Mouse (Mus musculus): ENCODE measurements around the gene Gfer. TPM values are rescaled to one million over a fixed set of nuclear protein-coding genes. Genes with fewer than 3 reads are reported as not detected.

Gfer gene
- polyA plus RNA-seq, 1 experiment from 2014 or later: 39.9 TPM

GRCm38 (mm10) chr17:24699473-24699872 lies 3.5 kb upstream of the Gfer start:
- Histone ChIP-seq H3K27me3 (no peaks in the 10 kb centered on the region; the same call in 1 of the 2 replicates), H3K4me3 (replicated peaks) (no peak overlapping the region), H3K27ac (no peak overlapping the region), H3K9me3 (no peaks in the 10 kb centered on the region), H3K36me3 (peaks cover 49% of the 10 kb centered on the region), H3K4me1 (replicated peaks) (peaks cover 20% of the 10 kb centered on the region), H3K9ac (replicated peaks) (no peak overlapping the region), H3K4me2 (replicated peaks) (no peak overlapping the region)
- ATAC-seq: no peak
- 85% methylated on average over 2 of the region's 2 CpGs for WGBS

- no peak for ATAC-seq
- Histone ChIP-seq H3K36me3 (peaks cover 42% of the 10 kb centered on the region), H3K9me3 (no peaks in the 10 kb centered on the region), H3K27ac (no peak overlapping the region), H3K4me2 (replicated peaks) (no peak overlapping the region), H3K9ac (replicated peaks) (0 out of 2 replicates have a peak overlapping the region, but pooled peaks have one; percentile 19), H3K4me3 (replicated peaks) (no peak overlapping the region), H3K27me3 (no peaks in the 10 kb centered on the region; the same call in 1 of the 2 replicates), H3K4me1 (replicated peaks) (peaks cover 24% of the 10 kb centered on the region)
- 68% methylated on average over 9 of the region's 9 CpGs for WGBS
Measured at GRCm38 (mm10) chr17:24698715-24699114, 2.8 kb upstream of the Gfer start.

- WGBS: 22% methylated on average over 5 of the region's 5 CpGs
- Histone ChIP-seq H3K9me3 (no peaks in the 10 kb centered on the region), H3K27ac (no peak overlapping the region), H3K36me3 (peaks cover 42% of the 10 kb centered on the region), H3K9ac (replicated peaks) (no peak overlapping the region), H3K4me2 (replicated peaks) (no peak overlapping the region), H3K4me3 (replicated peaks) (no peak overlapping the region), H3K4me1 (replicated peaks) (peaks cover 24% of the 10 kb centered on the region), H3K27me3 (no peaks in the 10 kb centered on the region; the same call in 1 of the 2 replicates)
- ATAC-seq: no peak
Measured at GRCm38 (mm10) chr17:24697985-24698384, 2.0 kb upstream of the Gfer start.

GRCm38 (mm10) chr17:24695326-24696010 lies 488 bp downstream of the Gfer start:
- H3K27ac ChIP-seq: peak overlapping the region; percentile 90
- peaks cover 29% of the 10 kb centered on the region for H3K36me3 ChIP-seq
- ATAC-seq: no peak; the same call in none of the 2 replicates
- no peaks in the 10 kb centered on the region for H3K9me3 ChIP-seq
- H3K4me3 ChIP-seq (replicated peaks): peak overlapping the region; percentile 73
- 8% methylated on average over 45 of the region's 51 CpGs for WGBS
- peaks cover 8% of the 10 kb centered on the region for H3K27me3 ChIP-seq
- peaks cover 33% of the 10 kb centered on the region for H3K4me1 ChIP-seq (replicated peaks)
- peak overlapping the region; percentile 68 for H3K4me2 ChIP-seq (replicated peaks)
- H3K9ac ChIP-seq (replicated peaks): peak overlapping the region; percentile 82

GRCm38 (mm10) chr17:24692385-24692784 lies 3.6 kb downstream of the Gfer start:
- Histone ChIP-seq H3K4me1 (replicated peaks) (peaks cover 60% of the 10 kb centered on the region), H3K36me3 (peaks cover 17% of the 10 kb centered on the region), H3K9me3 (no peaks in the 10 kb centered on the region), H3K27ac (no peak overlapping the region), H3K4me3 (replicated peaks) (no peak overlapping the region), H3K9ac (replicated peaks) (no peak overlapping the region), H3K4me2 (replicated peaks) (no peak overlapping the region), H3K27me3 (peaks cover 31% of the 10 kb centered on the region)
- ATAC-seq: no peak
- 90% methylated on average over 5 of the region's 5 CpGs for WGBS

- peak; percentile 64 for ATAC-seq
- Histone ChIP-seq H3K36me3 (peaks cover 25% of the 10 kb centered on the region), H3K9ac (replicated peaks) (peak within 1 kb of the TSS; percentile 93), H3K4me2 (replicated peaks) (peak within 1 kb of the TSS; percentile 79), H3K27ac (peak within 1 kb of the TSS; percentile 87), H3K9me3 (no peaks in the 10 kb centered on the region), H3K27me3 (peaks cover 45% of the 10 kb centered on the region), H3K4me1 (replicated peaks) (peaks cover 47% of the 10 kb centered on the region), H3K4me3 (replicated peaks) (peak within 1 kb of the TSS; percentile 81)
- WGBS: 1% methylated on average over 55 of the region's 55 CpGs
Measured at GRCm38 (mm10) chr17:24689251-24690081, 6.5 kb downstream of the Gfer start, which contains the start of gene Syngr3. Gene Syngr3, minus strand, starts transcription at chr17:24689955.

- peak overlapping the region; percentile 79 for H3K4me2 ChIP-seq (replicated peaks)
- H3K9me3 ChIP-seq: no peaks in the 10 kb centered on the region
- ATAC-seq: no peak
- 21% methylated on average over 23 of the region's 23 CpGs for WGBS
- H3K9ac ChIP-seq (replicated peaks): peak overlapping the region; percentile 46
- H3K27ac ChIP-seq: no peak overlapping the region
- H3K4me3 ChIP-seq (replicated peaks): peak overlapping the region; percentile 81
- H3K27me3 ChIP-seq: peaks cover 45% of the 10 kb centered on the region
- H3K36me3 ChIP-seq: peaks cover 20% of the 10 kb centered on the region
- H3K4me1 ChIP-seq (replicated peaks): peaks cover 43% of the 10 kb centered on the region
Measured at GRCm38 (mm10) chr17:24687599-24687998, 8.4 kb downstream of the Gfer start.

GRCm38 (mm10) chr17:24687146-24687595 lies 8.8 kb downstream of the Gfer start:
- Histone ChIP-seq H3K27ac (no peak overlapping the region), H3K27me3 (peaks cover 45% of the 10 kb centered on the region), H3K4me2 (replicated peaks) (peak overlapping the region; percentile 79), H3K4me3 (replicated peaks) (peak overlapping the region; percentile 81), H3K4me1 (replicated peaks) (peaks cover 43% of the 10 kb centered on the region), H3K36me3 (peaks cover 20% of the 10 kb centered on the region), H3K9me3 (no peaks in the 10 kb centered on the region), H3K9ac (replicated peaks) (peak overlapping the region; percentile 46)
- 2% methylated on average over 25 of the region's 25 CpGs for WGBS
- no peak for ATAC-seq

- ATAC-seq: no peak
- H3K4me1 ChIP-seq (replicated peaks): peaks cover 43% of the 10 kb centered on the region
- no peak overlapping the region for H3K4me3 ChIP-seq (replicated peaks)
- WGBS: 28% methylated on average over 16 of the region's 16 CpGs
- no peaks in the 10 kb centered on the region for H3K9me3 ChIP-seq
- H3K9ac ChIP-seq (replicated peaks): no peak overlapping the region
- peaks cover 20% of the 10 kb centered on the region for H3K36me3 ChIP-seq
- no peak overlapping the region for H3K27ac ChIP-seq
- peaks cover 45% of the 10 kb centered on the region for H3K27me3 ChIP-seq
- H3K4me2 ChIP-seq (replicated peaks): peak overlapping the region; percentile 19; the same call in 1 of the 2 replicates
Measured at GRCm38 (mm10) chr17:24686514-24686913, 9.4 kb downstream of the Gfer start.

- no peak overlapping the region for H3K4me3 ChIP-seq (replicated peaks)
- H3K4me2 ChIP-seq (replicated peaks): no peak overlapping the region
- H3K9me3 ChIP-seq: no peaks in the 10 kb centered on the region
- no peak for ATAC-seq
- no peaks in the 10 kb centered on the region; the same call in 1 of the 2 replicates for H3K4me1 ChIP-seq (replicated peaks)
- H3K9ac ChIP-seq (replicated peaks): no peak overlapping the region
- H3K27ac ChIP-seq: no peak overlapping the region
- H3K36me3 ChIP-seq: peaks cover 60% of the 10 kb centered on the region
- no peaks in the 10 kb centered on the region for H3K27me3 ChIP-seq
- WGBS: 95% methylated on average over 24 of the region's 24 CpGs
Measured at GRCm38 (mm10) chr17:24677500-24678080, 18.4 kb downstream of the Gfer start.

GRCm38 (mm10) chr17:24676877-24677276 lies 19.1 kb downstream of the Gfer start:
- Histone ChIP-seq H3K27me3 (no peaks in the 10 kb centered on the region), H3K9me3 (no peaks in the 10 kb centered on the region), H3K9ac (replicated peaks) (no peak overlapping the region), H3K27ac (no peak overlapping the region), H3K4me1 (replicated peaks) (peaks cover 6% of the 10 kb centered on the region), H3K4me3 (replicated peaks) (no peak overlapping the region), H3K36me3 (peaks cover 53% of the 10 kb centered on the region), H3K4me2 (replicated peaks) (no peak overlapping the region)
- 96% methylated on average over 5 of the region's 5 CpGs for WGBS
- ATAC-seq: no peak

GRCm38 (mm10) chr17:24676187-24676586 lies 19.8 kb downstream of the Gfer start:
- Histone ChIP-seq H3K9ac (replicated peaks) (no peak overlapping the region), H3K4me1 (replicated peaks) (peaks cover 12% of the 10 kb centered on the region), H3K4me3 (replicated peaks) (no peak overlapping the region), H3K27me3 (no peaks in the 10 kb centered on the region), H3K36me3 (peaks cover 48% of the 10 kb centered on the region), H3K27ac (no peak overlapping the region), H3K9me3 (no peaks in the 10 kb centered on the region), H3K4me2 (replicated peaks) (no peak overlapping the region)
- WGBS: 55% methylated on average over 2 of the region's 2 CpGs
- no peak for ATAC-seq
